Mouse (Mus musculus): Measurements from ENCODE around the gene 2310034C09Rik.

DNA sequence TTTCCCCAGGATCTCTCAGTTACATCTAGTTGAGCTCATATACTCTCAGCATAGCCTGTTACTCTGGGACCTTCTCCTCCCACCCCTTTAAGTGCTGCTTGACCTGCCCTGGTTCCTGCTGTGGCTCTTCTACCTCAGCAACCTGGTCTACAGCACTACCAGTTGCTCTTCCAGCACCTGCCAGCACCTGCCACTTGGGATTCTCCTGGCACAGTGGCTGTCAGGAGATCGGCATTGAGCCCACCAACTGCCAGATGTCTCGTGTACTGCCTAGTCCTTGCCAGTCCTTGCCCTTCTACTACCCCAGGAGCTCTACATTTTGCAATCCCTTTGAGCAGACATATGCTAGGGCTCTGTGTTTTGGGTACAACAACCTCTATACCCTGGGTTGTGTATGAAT lies 28.1 kb downstream of the 2310034C09Rik start:
- no peak for TF ChIP-seq CTCF (IDR thresholded peaks at IDR 0.05; ENCODE audit: control insufficient read depth, insufficient read depth, low read length)
- no peak for TF ChIP-seq POLR2A (IDR thresholded peaks at IDR 0.05; ENCODE audit: borderline replicate concordance, control insufficient read depth, low read depth, low read length)

All from bone marrow, adult 2 months (tissue).